Mouse (Mus musculus) brain, embryonic 14.5 days (tissue): ENCODE data around the gene Anks4b. TPM values are rescaled to one million over a fixed set of nuclear protein-coding genes. Genes with fewer than 3 reads are reported as not detected.

ENCODE experiments used
- DNase-seq: peaks from one replicate; pipeline ENCODE4 v3.0.0-alpha.2; 2011; ENCODE audit warnings: low read depth
- CTCF ChIP-seq: fragments of 200-500 bp; IDR thresholded peaks from 2 replicates; pipeline ENCODE4 v1.5.1; 2012; ENCODE audit warnings: inconsistent platforms, mild to moderate bottlenecking, moderate library complexity, borderline replicate concordance; ENCODE audit not compliant: insufficient read depth, insufficient read length; ENCODE audit errors: extremely low read depth
- POLR2A ChIP-seq: fragments of 200-500 bp; IDR thresholded peaks from 2 replicates; pipeline ENCODE4 v1.6.1; 2012; ENCODE audit warnings: mild to moderate bottlenecking, inconsistent platforms, borderline replicate concordance; ENCODE audit not compliant: poor library complexity, insufficient read depth, insufficient read length, severe bottlenecking; ENCODE audit errors: extremely low read depth
- polyA plus RNA-seq: library from polyadenylated mRNA; depleted of rRNA; stranded (reverse); fragments of >200 nt; gene quantifications from 2 replicates; pipeline ENCODE4 v1.2.3, GENCODE M21; 2012

Anks4b gene
- polyA plus RNA-seq, 1 experiment: not detected

- no peak for TF ChIP-seq CTCF
- no peak for TF ChIP-seq POLR2A
- DNase-seq: no peak
Observed at GRCm38 (mm10) chr7:120163581-120164251, 9.9 kb upstream of the Anks4b start.

DNA sequence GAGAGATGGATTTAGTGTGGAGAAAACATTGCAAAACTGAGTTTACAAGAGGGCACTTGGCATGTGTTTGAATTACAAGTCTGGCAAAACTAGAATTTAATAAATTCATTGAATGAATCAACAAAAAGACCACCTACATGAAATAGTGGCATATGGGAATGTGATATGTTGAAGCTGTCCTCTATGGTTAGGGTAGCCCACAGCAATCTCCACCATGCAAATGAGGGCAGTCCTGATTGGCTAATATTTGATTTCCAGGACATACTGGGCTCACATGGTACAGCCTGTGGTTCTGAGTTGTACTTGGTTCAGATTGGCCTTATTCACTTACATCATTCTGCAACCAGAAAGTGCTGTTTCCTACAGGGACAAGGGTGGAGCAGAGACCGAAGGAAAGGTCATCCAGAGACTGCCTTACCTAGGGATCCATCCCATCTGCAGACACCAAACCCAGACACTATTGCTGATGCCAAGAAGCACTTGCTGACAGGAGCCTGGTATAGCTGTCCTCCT is 1.4 kb upstream of the Anks4b start:
- no peak for TF ChIP-seq CTCF
- no peak for TF ChIP-seq POLR2A
- no peak for DNase-seq

- no peak for TF ChIP-seq POLR2A
- TF ChIP-seq CTCF: no peak
Observed at GRCm38 (mm10) chr7:120174723-120175504, 1.3 kb downstream of the Anks4b start.

GRCm38 (mm10) chr7:120177611-120178010 is 4.0 kb downstream of the Anks4b start:
- DNase-seq: no peak
- no peak for TF ChIP-seq CTCF
- no peak for TF ChIP-seq POLR2A

More at GRCm38 (mm10) chr7:120174723-120175504, 1.3 kb downstream of the Anks4b start:
- DNase-seq: no peak

- TF ChIP-seq POLR2A (no peak), CTCF (no peak)
- peak; percentile 80 for DNase-seq
Observed at GRCm38 (mm10) chr7:120178935-120179334, 5.3 kb downstream of the Anks4b start.

DNA sequence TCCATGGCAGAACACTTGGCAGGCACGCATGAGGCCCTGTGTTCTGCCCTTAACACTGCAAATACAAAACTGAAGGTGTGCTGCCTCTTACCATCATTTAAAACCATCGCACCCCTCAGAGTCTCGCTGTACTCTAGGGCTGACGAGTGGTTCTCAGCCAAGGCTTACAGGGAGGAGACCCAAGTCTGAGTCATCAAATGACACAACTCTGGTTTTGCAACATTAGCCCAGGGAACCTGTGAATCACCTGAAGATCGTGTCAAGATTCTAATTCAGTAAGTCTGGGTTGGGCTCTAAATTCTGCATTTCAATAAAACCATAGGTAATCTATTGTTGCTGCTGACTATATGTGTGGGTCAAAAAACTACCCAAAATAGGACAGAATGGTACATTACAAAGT is 6.9 kb downstream of the Anks4b start:
- no peak for TF ChIP-seq POLR2A
- TF ChIP-seq CTCF: no peak
- DNase-seq: no peak

- TF ChIP-seq POLR2A: no peak
- no peak for TF ChIP-seq CTCF
- peak; percentile 58 for DNase-seq
Observed at GRCm38 (mm10) chr7:120181401-120182230, 8.0 kb downstream of the Anks4b start.

DNA sequence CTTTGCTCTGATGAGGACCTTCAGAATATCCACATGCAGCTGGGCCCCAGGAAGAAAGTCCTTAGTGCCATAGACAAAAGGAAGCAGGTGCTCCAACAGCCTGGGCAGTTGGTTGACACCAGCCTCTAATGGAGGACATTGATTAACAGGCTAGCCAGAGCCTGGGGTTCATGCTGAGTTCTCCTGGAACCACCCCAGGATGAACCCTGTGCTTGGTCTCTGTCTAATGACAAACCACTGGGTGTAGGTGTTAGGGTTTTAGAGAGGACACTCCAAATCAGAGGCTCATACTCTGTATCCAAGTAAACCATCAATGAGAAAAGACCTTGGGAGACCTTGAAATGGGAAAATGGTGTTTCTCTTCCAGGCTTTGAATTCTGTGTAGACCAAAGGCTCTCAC is 9.2 kb downstream of the Anks4b start:
- no peak for DNase-seq
- TF ChIP-seq CTCF (no peak), POLR2A (no peak)

- TF ChIP-seq POLR2A (no peak), CTCF (no peak)
- DNase-seq: no peak
Observed at GRCm38 (mm10) chr7:120188946-120189345, 15.3 kb downstream of the Anks4b start.

DNA sequence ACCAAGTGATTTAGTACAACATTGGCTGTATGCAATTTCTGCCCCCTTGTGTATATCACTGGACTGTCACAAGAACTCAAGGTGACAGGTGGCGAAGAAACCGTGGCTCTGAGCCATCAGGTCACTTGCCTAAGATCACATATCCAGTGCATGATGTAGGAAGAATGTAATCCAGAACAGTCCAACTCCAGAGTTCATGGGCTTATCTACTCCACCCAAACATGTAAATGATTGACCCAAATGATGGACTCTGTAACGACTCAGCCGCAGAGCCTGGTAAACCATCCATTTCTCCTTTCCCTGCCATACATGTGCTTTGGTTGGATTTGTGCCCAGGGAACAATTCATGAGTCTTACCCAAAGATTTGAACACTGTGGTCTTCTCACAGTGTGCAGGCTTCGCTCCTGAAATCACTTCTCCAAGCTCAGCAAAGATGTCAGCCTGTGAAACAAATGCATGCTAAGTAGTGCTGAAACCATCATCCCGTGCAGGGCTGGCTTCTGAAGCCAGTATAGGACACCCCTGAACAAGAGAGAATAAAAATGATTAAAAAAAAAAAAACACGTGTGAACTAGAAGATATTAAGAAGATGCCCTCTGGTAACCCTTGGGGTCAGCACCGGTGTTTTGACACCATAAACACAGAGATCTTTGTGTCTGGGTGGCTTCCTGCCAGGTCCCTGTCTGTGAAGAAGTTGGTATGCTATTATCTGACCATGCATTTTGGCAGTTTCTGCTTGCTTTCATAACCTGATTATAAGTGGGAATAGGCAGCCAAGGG is 15.9 kb downstream of the Anks4b start:
- no peak for DNase-seq
- no peak for TF ChIP-seq POLR2A
- no peak for TF ChIP-seq CTCF
